Mouse (Mus musculus) midbrain, embryonic 16.5 days (tissue): ENCODE data around the gene Glod5. TPM values are rescaled to one million over a fixed set of nuclear protein-coding genes. Genes with fewer than 3 reads are reported as not detected.
"Not testable (repeated sequence)": the region's sequence is repeated elsewhere in the genome, so short reads cannot be mapped to it uniquely, and the experiment has no call there.

Experiments used
- ATAC-seq: fragments of 200-750 bp; cut with Nextera tagmentation; 2 replicates; pipeline ENCODE4 v1.8.0; 2017; ENCODE audit warnings: moderate TSS enrichment
- H3K27ac ChIP-seq: fragments of 300-500 bp; sonication (generic); 2 replicates; pipeline ENCODE4 v1.5.1; 2014; ENCODE audit warnings: mild to moderate bottlenecking, low read length, mixed read lengths
- H3K27me3 ChIP-seq: fragments of 300-500 bp; sonication (generic); 2 replicates; pipeline ENCODE4 v1.6.1; 2014; ENCODE audit warnings: low read depth, low read length, mixed read lengths; ENCODE audit not compliant: control insufficient read depth, insufficient read depth
- H3K36me3 ChIP-seq: fragments of 300-500 bp; sonication (generic); 2 replicates; pipeline ENCODE4 v1.6.1; 2014; ENCODE audit warnings: mild to moderate bottlenecking, low read length, moderate library complexity, mixed read lengths; ENCODE audit not compliant: control insufficient read depth, insufficient read depth
- H3K4me1 ChIP-seq: fragments of 300-500 bp; sonication (generic); 2 replicates; pipeline ENCODE4 v1.6.1; 2014; ENCODE audit warnings: mild to moderate bottlenecking, low read length, mixed read lengths; ENCODE audit not compliant: control insufficient read depth, insufficient read depth
- H3K4me2 ChIP-seq: fragments of 300-500 bp; sonication (generic); 2 replicates; pipeline ENCODE4 v1.6.1; 2014; ENCODE audit warnings: mild to moderate bottlenecking, low read length, mixed read lengths
- H3K4me3 ChIP-seq: fragments of 300-500 bp; sonication (generic); 2 replicates; pipeline ENCODE4 v1.5.1; 2014; ENCODE audit warnings: low read depth, mild to moderate bottlenecking, low read length, moderate library complexity, mixed read lengths
- H3K9ac ChIP-seq: fragments of 300-500 bp; sonication (generic); 2 replicates; pipeline ENCODE4 v1.6.1; 2014; ENCODE audit warnings: low read depth, low read length, mixed read lengths
- H3K9me3 ChIP-seq: fragments of 300-500 bp; sonication (generic); replicated peaks from 2 replicates; pipeline ENCODE4 v1.6.1; 2014; ENCODE audit warnings: mild to moderate bottlenecking, low read length, mixed read lengths; ENCODE audit not compliant: control insufficient read depth, poor library complexity, severe bottlenecking
- WGBS: fragments of 180-500 bp; shearing (Covaris S2); extraction: QIAGEN DNeasy Blood & Tissue Kit; methylation state at CpG from one replicate; pipeline ENCODE4 v1.1.7; 2014; 5-methylcytosine and 5-hydroxymethylcytosine counted together
- polyA plus RNA-seq: library from polyadenylated mRNA; unstranded; fragments of >200 nt; fragmentation: Nextera tagmentation; extraction: Ambion mirVana; gene quantifications from 2 replicates; pipeline ENCODE4 v1.2.1, GENCODE M21; 2015

The Glod5 gene
- polyA plus RNA-seq, 1 experiment from 2014 or later, result 0.58 TPM

- Histone ChIP-seq H3K4me1 (no peaks in the 10 kb centered on the region), H3K9me3 (no peaks in the 10 kb centered on the region), H3K9ac (no peak overlapping the region), H3K4me2 (no peak overlapping the region), H3K4me3 (no peak overlapping the region), H3K36me3 (no peaks in the 10 kb centered on the region), H3K27ac (no peak overlapping the region), H3K27me3 (no peaks in the 10 kb centered on the region)
- 20% methylated on average over 2 of the region's 2 CpGs for WGBS
- no peak for ATAC-seq
These were observed 5.1 kb downstream of the Glod5 start for GRCm38 (mm10) chrX:8013157-8013556.

GRCm38 (mm10) chrX:8009356-8009755 lies 8.9 kb downstream of the Glod5 start:
- WGBS, result 91% methylated on average over 4 of the region's 4 CpGs
- not testable (repeated sequence) for ATAC-seq, H3K27ac ChIP-seq, H3K36me3 ChIP-seq, H3K9ac ChIP-seq, H3K4me3 ChIP-seq, H3K27me3 ChIP-seq, H3K4me1 ChIP-seq, H3K4me2 ChIP-seq, H3K9me3 ChIP-seq

GRCm38 (mm10) chrX:8008543-8008942 lies 9.7 kb downstream of the Glod5 start:
- Histone ChIP-seq H3K4me3 (no peak overlapping the region), H3K9ac (no peak overlapping the region), H3K9me3 (no peaks in the 10 kb centered on the region), H3K36me3 (no peaks in the 10 kb centered on the region), H3K27ac (no peak overlapping the region), H3K4me1 (no peaks in the 10 kb centered on the region), H3K4me2 (no peak overlapping the region), H3K27me3 (no peaks in the 10 kb centered on the region)
- 28% methylated on average over 5 of the region's 5 CpGs for WGBS
- ATAC-seq, result no peak

- no peak overlapping the region for H3K4me3 ChIP-seq
- no peaks in the 10 kb centered on the region; the same call in 1 of the 2 replicates for H3K9me3 ChIP-seq
- no peaks in the 10 kb centered on the region for H3K4me1 ChIP-seq
- H3K4me2 ChIP-seq, result no peak overlapping the region
- H3K27ac ChIP-seq, result no peak overlapping the region
- no peak overlapping the region for H3K9ac ChIP-seq
- WGBS, result 73% methylated on average over 4 of the region's 4 CpGs
- no peaks in the 10 kb centered on the region for H3K27me3 ChIP-seq
- no peak for ATAC-seq
- no peaks in the 10 kb centered on the region for H3K36me3 ChIP-seq
These were observed 15.3 kb downstream of the Glod5 start for GRCm38 (mm10) chrX:8002971-8003370.

GRCm38 (mm10) chrX:8002001-8002400 lies 16.3 kb downstream of the Glod5 start:
- H3K4me3 ChIP-seq, result no peak overlapping the region
- 29% methylated on average over 5 of the region's 5 CpGs for WGBS
- no peaks in the 10 kb centered on the region for H3K36me3 ChIP-seq
- no peak overlapping the region for H3K9ac ChIP-seq
- H3K27ac ChIP-seq, result no peak overlapping the region
- no peak overlapping the region for H3K4me2 ChIP-seq
- no peaks in the 10 kb centered on the region; the same call in 1 of the 2 replicates for H3K9me3 ChIP-seq
- ATAC-seq, result no peak
- no peaks in the 10 kb centered on the region for H3K4me1 ChIP-seq
- no peaks in the 10 kb centered on the region for H3K27me3 ChIP-seq

- Histone ChIP-seq H3K4me1 (no peaks in the 10 kb centered on the region), H3K27me3 (no peaks in the 10 kb centered on the region), H3K27ac (no peak overlapping the region), H3K4me2 (no peak overlapping the region), H3K9me3 (no peaks in the 10 kb centered on the region; the same call in 1 of the 2 replicates), H3K4me3 (no peak overlapping the region), H3K36me3 (no peaks in the 10 kb centered on the region), H3K9ac (no peak overlapping the region)
- 83% methylated on average over 3 of the region's 3 CpGs for WGBS
- ATAC-seq, result no peak
These were observed 17.6 kb downstream of the Glod5 start for GRCm38 (mm10) chrX:8000546-8001192.

GRCm38 (mm10) chrX:7993068-7993735 lies 25.1 kb downstream of the Glod5 start:
- ATAC-seq, result no peak
- Histone ChIP-seq H3K4me3 (no peak overlapping the region), H3K27me3 (no peaks in the 10 kb centered on the region), H3K4me1 (no peaks in the 10 kb centered on the region), H3K9ac (no peak overlapping the region), H3K36me3 (no peaks in the 10 kb centered on the region), H3K9me3 (no peaks in the 10 kb centered on the region), H3K27ac (no peak overlapping the region), H3K4me2 (no peak overlapping the region)
- 81% methylated on average over 10 of the region's 10 CpGs for WGBS

- no peaks in the 10 kb centered on the region for H3K36me3 ChIP-seq
- no peak overlapping the region for H3K9ac ChIP-seq
- 61% methylated on average over 8 of the region's 8 CpGs for WGBS
- H3K27ac ChIP-seq, result no peak overlapping the region
- no peak overlapping the region for H3K4me2 ChIP-seq
- no peaks in the 10 kb centered on the region for H3K9me3 ChIP-seq
- ATAC-seq, result no peak
- H3K27me3 ChIP-seq, result no peaks in the 10 kb centered on the region
- no peaks in the 10 kb centered on the region for H3K4me1 ChIP-seq
- H3K4me3 ChIP-seq, result no peak overlapping the region
These were observed 25.8 kb downstream of the Glod5 start for GRCm38 (mm10) chrX:7992379-7993067.

- H3K4me2 ChIP-seq, result no peak overlapping the region
- H3K27ac ChIP-seq, result no peak overlapping the region
- no peaks in the 10 kb centered on the region for H3K36me3 ChIP-seq
- WGBS, result 87% methylated on average over 7 of the region's 7 CpGs
- no peaks in the 10 kb centered on the region for H3K9me3 ChIP-seq
- no peaks in the 10 kb centered on the region for H3K4me1 ChIP-seq
- no peak overlapping the region for H3K4me3 ChIP-seq
- no peaks in the 10 kb centered on the region for H3K27me3 ChIP-seq
- ATAC-seq, result no peak
- no peak overlapping the region for H3K9ac ChIP-seq
These were observed 36.9 kb downstream of the Glod5 start for GRCm38 (mm10) chrX:7981368-7981767.
